Mouse (Mus musculus): ENCODE results near the gene Fam222b. TPM values are rescaled to one million over a fixed set of nuclear protein-coding genes. Genes with fewer than 3 reads are reported as not detected.
A peak's percentile ranks its signal among the peaks of the same experiment; 100 is the strongest.

Gene Fam222b
- polyA plus RNA-seq, 1 experiment from 2014 or later, result 10.5 TPM

DNA sequence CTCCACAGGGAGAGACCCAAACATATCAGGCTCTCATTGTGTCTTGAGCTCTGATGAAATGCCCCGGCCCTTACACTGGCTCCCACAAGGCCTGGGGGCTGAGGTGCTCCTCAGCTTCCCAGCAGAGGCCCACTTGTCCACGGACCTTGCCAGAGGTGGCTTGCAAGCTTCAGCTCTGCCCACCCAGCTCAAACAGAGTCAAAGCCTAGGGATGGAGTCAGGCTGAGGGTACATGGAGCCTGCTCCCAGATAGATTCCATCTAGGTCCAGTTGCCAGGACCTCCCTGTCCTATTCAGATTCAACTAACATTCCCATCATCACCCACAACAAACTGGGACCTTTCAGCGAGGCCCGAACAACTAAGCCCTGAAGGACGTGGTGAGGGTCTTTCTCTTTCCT is 22.5 kb upstream of the Fam222b start:
- H3K4me1 ChIP-seq, result no peaks in the 10 kb centered on the region
- WGBS, result 89% methylated on average over 5 of the region's 5 CpGs
- H3K4me2 ChIP-seq, result no peak overlapping the region
- peaks cover 52% of the 10 kb centered on the region for H3K36me3 ChIP-seq
- no peak for ATAC-seq (ENCODE audit: insufficient number of reproducible peaks, low FRiP score, low TSS enrichment, low read depth)
- H3K9ac ChIP-seq, result no peak overlapping the region
- no peaks in the 10 kb centered on the region for H3K27me3 ChIP-seq
- H3K27ac ChIP-seq, result no peak overlapping the region
- H3K4me3 ChIP-seq, result no peak overlapping the region
- no peaks in the 10 kb centered on the region for H3K9me3 ChIP-seq

DNA sequence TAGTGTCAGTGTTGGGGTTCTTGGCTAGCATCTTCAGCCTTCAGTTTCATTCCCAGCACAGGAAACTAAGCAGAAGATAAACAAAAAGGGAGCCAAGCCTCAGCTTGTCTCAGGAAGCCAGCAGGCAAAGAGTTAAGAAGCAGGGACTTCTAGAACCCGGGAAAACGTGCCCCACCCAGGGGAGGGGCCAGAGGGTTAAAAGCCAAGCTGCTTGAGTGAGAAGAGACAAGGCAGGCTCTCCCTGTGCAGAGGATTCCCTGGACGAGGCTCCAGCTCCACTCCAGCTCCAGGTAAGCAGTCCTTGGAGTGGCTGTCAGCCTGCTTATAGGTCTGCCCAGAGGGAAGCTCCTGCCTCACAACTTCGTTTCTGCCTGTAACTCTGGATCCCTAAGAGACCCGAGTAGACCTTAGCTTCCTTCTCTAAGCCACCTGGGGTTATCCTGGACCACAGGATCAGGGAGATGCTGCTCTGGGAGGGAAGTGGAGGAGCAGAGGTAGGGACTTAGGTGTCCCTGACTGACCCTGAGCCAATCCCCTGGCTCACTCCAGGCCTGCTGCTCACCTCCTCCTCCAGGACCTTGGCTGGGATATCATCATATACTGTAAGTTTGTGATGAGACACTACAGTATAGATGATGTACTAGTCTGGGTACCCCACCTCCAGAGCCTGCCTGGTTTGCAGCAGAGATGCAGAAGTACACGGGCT is 21.9 kb upstream of the Fam222b start:
- Histone ChIP-seq H3K9ac (no peak overlapping the region), H3K4me1 (no peaks in the 10 kb centered on the region), H3K27me3 (no peaks in the 10 kb centered on the region), H3K4me3 (no peak overlapping the region), H3K9me3 (no peaks in the 10 kb centered on the region), H3K4me2 (no peak overlapping the region), H3K36me3 (peaks cover 57% of the 10 kb centered on the region), H3K27ac (no peak overlapping the region)
- WGBS, result 24% methylated on average over 6 of the region's 6 CpGs
- ATAC-seq (ENCODE audit: insufficient number of reproducible peaks, low FRiP score, low TSS enrichment, low read depth), result no peak

DNA sequence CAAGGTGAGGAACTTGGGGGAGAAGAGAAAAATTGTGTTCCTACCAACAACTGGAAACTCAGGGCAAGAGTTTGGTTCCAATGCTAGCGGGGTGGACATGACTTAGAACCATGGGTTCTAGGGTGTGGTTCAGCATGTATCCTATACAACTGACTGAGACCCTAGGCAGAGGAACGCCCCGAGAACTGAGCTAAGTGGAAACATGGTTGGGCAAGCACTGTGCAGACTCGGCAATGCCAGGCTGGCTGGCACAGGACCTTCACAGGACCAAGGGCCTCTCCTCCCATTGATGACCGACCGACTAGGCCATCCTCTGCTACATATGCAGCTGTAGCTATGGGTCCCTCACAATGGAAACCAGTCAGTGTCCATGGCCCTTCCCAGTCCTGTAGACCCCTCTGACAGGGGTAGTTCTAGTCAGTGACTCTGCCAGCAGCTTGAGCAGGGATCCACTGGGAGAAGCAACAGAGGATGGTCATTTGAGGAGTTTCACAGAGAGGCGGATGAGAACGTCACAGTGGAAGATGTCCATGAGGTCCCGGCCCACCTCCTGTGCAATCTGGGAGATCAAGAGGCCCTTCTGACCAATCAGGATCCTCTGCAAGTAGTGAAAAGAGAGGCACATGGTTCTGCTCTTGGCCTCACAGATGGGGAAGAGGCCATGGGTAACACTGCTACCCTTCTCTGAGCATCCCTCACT is 20.7 kb upstream of the Fam222b start:
- Histone ChIP-seq H3K9me3 (no peaks in the 10 kb centered on the region), H3K9ac (no peak overlapping the region), H3K4me3 (no peak overlapping the region), H3K4me1 (no peaks in the 10 kb centered on the region), H3K36me3 (peaks cover 63% of the 10 kb centered on the region), H3K4me2 (no peak overlapping the region), H3K27me3 (no peaks in the 10 kb centered on the region), H3K27ac (no peak overlapping the region)
- WGBS, result 92% methylated on average over 9 of the region's 9 CpGs
- no peak for ATAC-seq (ENCODE audit: insufficient number of reproducible peaks, low FRiP score, low TSS enrichment, low read depth)

DNA sequence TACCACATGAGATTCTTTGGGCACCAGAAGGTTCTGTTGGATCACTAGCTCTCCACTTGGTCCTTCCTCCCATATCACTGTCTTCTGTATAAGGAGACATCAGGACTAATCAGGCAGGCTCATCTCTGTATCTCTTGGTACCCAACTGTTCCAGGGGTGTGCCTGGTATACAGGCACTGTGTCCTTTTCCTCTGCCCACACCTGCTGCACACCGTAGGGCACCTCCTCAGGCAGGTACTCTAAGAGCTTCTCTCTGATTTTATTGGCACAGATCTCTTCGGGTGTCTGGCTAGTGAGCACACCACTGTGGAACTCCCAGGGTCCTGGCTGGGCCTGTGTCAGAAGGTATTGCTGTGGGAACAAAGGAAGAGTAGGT is 20.2 kb upstream of the Fam222b start:
- no peak overlapping the region for H3K4me3 ChIP-seq
- no peak overlapping the region for H3K9ac ChIP-seq
- no peaks in the 10 kb centered on the region for H3K4me1 ChIP-seq
- ATAC-seq (ENCODE audit: insufficient number of reproducible peaks, low FRiP score, low TSS enrichment, low read depth), result no peak
- no peaks in the 10 kb centered on the region for H3K9me3 ChIP-seq
- H3K36me3 ChIP-seq, result peaks cover 63% of the 10 kb centered on the region
- WGBS, result 91% methylated on average over 2 of the region's 2 CpGs
- H3K27ac ChIP-seq, result no peak overlapping the region
- H3K27me3 ChIP-seq, result no peaks in the 10 kb centered on the region
- H3K4me2 ChIP-seq, result no peak overlapping the region

DNA sequence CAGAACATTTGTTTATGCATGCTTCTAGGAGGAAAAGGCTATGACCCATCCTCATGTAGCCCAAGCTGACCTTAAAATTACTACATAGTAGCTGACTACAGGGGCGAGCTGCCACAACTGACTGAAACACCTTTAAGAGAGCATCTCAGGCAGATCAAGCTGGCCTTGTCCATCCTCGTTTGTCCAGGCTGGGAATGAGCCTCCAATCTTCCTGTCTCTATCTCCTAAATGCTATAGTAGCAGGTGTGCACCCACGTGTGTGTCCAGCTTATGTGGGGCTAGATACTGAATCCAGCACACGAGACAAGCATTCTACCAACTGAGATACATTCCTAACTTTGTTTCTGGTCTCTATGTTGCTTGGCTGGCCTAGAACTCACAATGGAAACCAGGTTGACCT is 19.8 kb upstream of the Fam222b start:
- H3K9me3 ChIP-seq, result no peaks in the 10 kb centered on the region
- WGBS, result 89% methylated on average over 4 of the region's 4 CpGs
- H3K4me1 ChIP-seq, result peaks cover 3% of the 10 kb centered on the region
- no peak overlapping the region for H3K4me2 ChIP-seq
- H3K36me3 ChIP-seq, result peaks cover 63% of the 10 kb centered on the region
- no peaks in the 10 kb centered on the region for H3K27me3 ChIP-seq
- no peak for ATAC-seq (ENCODE audit: insufficient number of reproducible peaks, low FRiP score, low TSS enrichment, low read depth)
- no peak overlapping the region for H3K9ac ChIP-seq
- H3K4me3 ChIP-seq, result no peak overlapping the region
- H3K27ac ChIP-seq, result no peak overlapping the region

DNA sequence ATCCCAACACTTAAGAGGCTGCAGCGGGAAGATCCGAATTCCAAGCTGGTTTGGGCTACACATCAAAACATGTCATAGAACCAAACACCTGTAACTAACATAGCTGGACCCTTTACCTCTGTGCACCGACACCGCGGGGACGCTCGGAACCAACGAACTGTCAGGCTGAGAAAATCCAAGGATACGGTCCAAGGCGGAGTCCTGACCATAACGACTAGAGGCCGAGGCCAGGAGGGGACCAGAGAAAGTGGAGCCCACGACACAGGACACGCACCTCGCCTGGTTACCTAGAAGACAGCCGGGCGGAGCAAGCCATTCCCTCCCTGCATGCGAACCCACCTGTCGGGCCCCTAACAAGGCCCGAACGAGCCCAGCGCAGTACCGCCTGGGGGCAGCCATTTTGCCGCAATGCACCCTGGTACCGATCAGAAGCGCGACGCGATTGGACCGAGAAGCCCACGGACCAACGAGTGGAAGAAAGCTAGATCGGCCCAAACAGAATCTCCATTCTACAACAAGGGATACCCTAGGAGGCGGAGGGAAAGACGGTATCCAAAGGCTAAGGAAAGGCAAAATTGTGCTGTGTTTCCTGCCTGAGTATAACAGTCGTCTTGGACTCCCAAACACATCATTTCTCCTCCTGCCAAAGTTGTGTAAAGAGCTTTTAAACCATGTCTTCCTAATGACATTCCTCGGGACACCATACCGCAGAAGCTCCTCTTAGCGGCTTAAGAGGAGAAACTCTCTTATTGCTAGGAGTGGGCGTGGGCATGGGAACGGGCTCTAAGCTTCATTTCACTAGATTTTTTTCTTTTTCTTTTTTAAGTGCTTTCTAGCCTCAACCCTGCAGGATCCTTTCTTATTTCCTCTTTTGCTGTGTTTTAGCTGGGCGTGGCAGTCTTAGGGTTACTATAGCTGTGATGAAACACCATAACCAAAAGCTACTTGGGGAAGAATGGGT is 14.2 kb upstream of the Fam222b start, which contains the start of gene Eral1:
TSS of gene Eral1 (minus strand) at position 423 of the 961 bp plus-strand sequence.
- peaks cover 12% of the 10 kb centered on the region for H3K4me1 ChIP-seq
- 1% methylated on average over 42 of the region's 42 CpGs for WGBS

DNA sequence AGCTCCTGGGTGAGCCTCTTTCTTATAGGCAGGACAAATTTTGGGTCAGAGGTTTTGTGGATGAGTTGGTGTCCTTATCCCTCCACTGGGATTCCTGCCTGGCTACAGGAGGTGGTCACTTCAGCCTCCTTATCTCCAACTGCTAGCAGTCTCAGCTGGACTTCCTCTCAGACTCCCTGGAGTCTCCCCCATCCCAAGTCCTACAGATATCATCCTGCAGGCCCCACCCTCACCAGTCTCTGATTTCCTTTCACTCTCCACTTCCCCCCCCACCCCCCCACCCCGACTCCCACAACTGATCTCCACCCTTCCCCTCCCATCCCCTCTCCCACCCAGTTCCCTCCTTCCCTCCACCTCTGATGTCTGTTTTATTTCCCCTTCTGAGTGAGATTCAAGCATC is 10.9 kb upstream of the Fam222b start:
- Histone ChIP-seq H3K27ac (no peak overlapping the region), H3K4me3 (no peak overlapping the region), H3K36me3 (no peaks in the 10 kb centered on the region), H3K27me3 (no peaks in the 10 kb centered on the region), H3K9me3 (no peaks in the 10 kb centered on the region), H3K4me1 (peaks cover 12% of the 10 kb centered on the region), H3K9ac (no peak overlapping the region), H3K4me2 (no peak overlapping the region)
- no peak for ATAC-seq (ENCODE audit: insufficient number of reproducible peaks, low FRiP score, low TSS enrichment, low read depth)
- WGBS, result 47% methylated on average over 1 of the region's 1 CpGs

More for the DNA sequence above, 14.2 kb upstream of the Fam222b start, which contains the start of gene Eral1:
- ATAC-seq (ENCODE audit: insufficient number of reproducible peaks, low FRiP score, low TSS enrichment, low read depth), result peak; percentile 93
- peak within 1 kb of the TSS; percentile 83 for H3K4me3 ChIP-seq
- H3K36me3 ChIP-seq, result peaks cover 27% of the 10 kb centered on the region
- H3K4me2 ChIP-seq, result peak within 1 kb of the TSS; percentile 78
- H3K9me3 ChIP-seq, result no peaks in the 10 kb centered on the region
- H3K9ac ChIP-seq, result peak within 1 kb of the TSS; percentile 69
- peak within 1 kb of the TSS; percentile 84 for H3K27ac ChIP-seq
- no peaks in the 10 kb centered on the region for H3K27me3 ChIP-seq

DNA sequence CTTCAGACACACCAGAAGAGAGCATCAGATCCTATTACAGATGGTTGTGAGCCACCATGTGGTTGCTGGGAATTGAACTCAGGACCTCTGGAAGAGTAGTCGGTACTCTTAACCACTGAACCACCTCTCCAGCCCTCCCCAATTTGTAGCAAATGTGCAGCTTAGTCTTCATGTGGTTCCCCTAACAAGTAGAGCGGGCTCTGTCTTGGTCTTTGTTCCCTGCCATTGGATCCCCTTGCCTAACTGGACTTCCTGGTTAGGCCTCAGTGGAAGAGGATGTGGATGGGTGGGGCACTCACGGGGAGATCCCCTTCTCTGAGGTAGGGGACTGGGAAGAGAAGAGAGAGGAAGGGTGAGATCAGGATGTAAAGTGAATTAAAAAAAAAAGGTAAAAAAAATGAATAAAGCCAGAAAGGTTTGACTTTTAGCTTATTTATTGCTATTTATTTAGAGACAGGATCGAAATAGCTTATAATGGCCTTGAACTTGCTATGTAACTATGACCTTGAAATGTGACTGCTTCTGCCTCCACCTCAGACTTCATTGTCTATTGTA is 7.5 kb upstream of the Fam222b start:
- H3K36me3 ChIP-seq, result no peaks in the 10 kb centered on the region
- no peak for ATAC-seq (ENCODE audit: insufficient number of reproducible peaks, low FRiP score, low TSS enrichment, low read depth)
- no peak overlapping the region for H3K4me2 ChIP-seq
- H3K27ac ChIP-seq, result no peak overlapping the region
- H3K9ac ChIP-seq, result no peak overlapping the region
- no peaks in the 10 kb centered on the region for H3K27me3 ChIP-seq
- H3K9me3 ChIP-seq, result no peaks in the 10 kb centered on the region
- no peaks in the 10 kb centered on the region for H3K4me1 ChIP-seq
- WGBS, result 73% methylated on average over 4 of the region's 4 CpGs
- H3K4me3 ChIP-seq, result no peak overlapping the region

DNA sequence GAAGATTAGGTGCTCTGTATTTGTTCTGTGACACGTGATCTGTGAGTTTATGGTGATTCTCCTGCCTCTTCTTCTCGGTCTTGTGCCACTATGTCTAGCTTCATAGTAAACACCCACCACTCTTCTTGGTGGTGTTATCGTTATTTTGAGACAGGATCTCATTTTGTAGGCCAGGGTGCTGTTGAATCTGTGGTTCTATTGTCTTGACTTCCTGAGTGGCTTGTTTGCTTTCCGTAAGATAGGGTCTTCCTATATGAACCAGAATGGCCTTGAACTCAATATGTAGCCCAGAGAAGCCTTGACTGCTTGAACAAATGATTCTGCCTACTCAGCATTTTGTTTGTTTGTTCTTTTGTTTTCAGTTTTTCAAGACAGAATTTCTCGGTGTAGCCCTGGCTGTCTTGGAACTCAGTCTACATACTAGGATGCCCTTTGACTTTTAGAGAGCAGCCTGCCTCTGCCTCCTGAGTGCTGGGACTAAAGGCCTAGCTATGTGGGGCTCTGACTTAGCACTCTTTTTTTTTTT is 6.6 kb upstream of the Fam222b start:
- H3K4me3 ChIP-seq, result no peak overlapping the region
- H3K36me3 ChIP-seq, result no peaks in the 10 kb centered on the region
- H3K4me2 ChIP-seq, result no peak overlapping the region
- H3K4me1 ChIP-seq, result no peaks in the 10 kb centered on the region
- H3K9me3 ChIP-seq, result no peaks in the 10 kb centered on the region
- H3K9ac ChIP-seq, result no peak overlapping the region
- 80% methylated on average over 5 of the region's 5 CpGs for WGBS
- no peaks in the 10 kb centered on the region for H3K27me3 ChIP-seq
- no peak overlapping the region for H3K27ac ChIP-seq
- no peak for ATAC-seq (ENCODE audit: insufficient number of reproducible peaks, low FRiP score, low TSS enrichment, low read depth)

DNA sequence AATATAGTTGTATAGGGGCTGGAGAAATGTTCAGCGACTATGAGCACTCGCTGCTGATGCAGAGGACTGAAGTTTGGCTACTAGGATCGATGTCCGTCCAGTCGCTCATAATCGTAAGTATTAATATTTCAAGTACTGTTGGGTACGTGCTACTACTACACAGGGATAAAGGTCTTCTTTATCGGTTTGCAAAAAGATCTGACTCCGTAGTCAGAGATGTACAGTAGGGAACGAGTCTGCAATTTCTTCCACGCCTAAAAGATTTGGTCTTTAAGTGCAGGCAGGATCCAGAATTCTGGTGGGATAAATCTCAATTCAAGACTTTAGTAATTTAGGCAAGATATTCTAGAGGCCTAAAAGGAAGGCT is 340 bp upstream of the Fam222b start:
- H3K36me3 ChIP-seq, result no peaks in the 10 kb centered on the region
- H3K9me3 ChIP-seq, result no peaks in the 10 kb centered on the region
- H3K27ac ChIP-seq, result peak overlapping the region; percentile 65
- H3K4me2 ChIP-seq, result peak overlapping the region; percentile 59
- no peaks in the 10 kb centered on the region for H3K27me3 ChIP-seq
- ATAC-seq (ENCODE audit: insufficient number of reproducible peaks, low FRiP score, low TSS enrichment, low read depth), result no peak
- peak overlapping the region; percentile 63; the same call in 1 of the 2 replicates for H3K9ac ChIP-seq
- WGBS, result 50% methylated on average over 11 of the region's 11 CpGs
- peak overlapping the region; percentile 74 for H3K4me3 ChIP-seq
- peaks cover 7% of the 10 kb centered on the region for H3K4me1 ChIP-seq

DNA sequence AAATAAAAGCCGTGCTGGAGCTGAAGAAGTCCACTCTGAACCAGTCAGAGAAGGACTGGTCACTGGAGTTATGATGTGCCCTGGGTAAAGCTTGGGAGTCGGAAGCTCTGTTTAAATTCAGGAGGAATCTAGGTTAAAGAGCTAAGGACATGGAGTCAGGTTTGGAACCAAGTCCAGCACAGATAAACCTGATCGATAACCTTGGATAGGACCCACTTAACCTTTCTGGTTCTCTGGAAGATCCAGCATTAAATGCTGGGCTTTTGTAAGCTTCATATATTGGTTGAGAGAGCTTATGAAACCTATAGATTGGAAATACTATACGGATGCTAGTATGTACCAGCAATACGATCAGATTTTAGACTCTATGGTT is 670 bp downstream of the Fam222b start:
- peak overlapping the region; percentile 74 for H3K4me3 ChIP-seq
- no peaks in the 10 kb centered on the region; the same call in 1 of the 2 replicates for H3K36me3 ChIP-seq
- H3K9ac ChIP-seq, result peak overlapping the region; percentile 63
- no peaks in the 10 kb centered on the region for H3K27me3 ChIP-seq
- H3K4me2 ChIP-seq, result peak overlapping the region; percentile 59
- no peak for ATAC-seq (ENCODE audit: insufficient number of reproducible peaks, low FRiP score, low TSS enrichment, low read depth)
- 22% methylated on average over 5 of the region's 5 CpGs for WGBS
- H3K4me1 ChIP-seq, result peaks cover 7% of the 10 kb centered on the region
- H3K27ac ChIP-seq, result peak overlapping the region; percentile 65; the same call in 1 of the 2 replicates
- H3K9me3 ChIP-seq, result no peaks in the 10 kb centered on the region
